Mouse (Mus musculus): ENCODE data around the gene Bank1. TPM values are rescaled to one million over a fixed set of nuclear protein-coding genes. Genes with fewer than 3 reads are reported as not detected.

The Bank1 gene
- polyA plus RNA-seq, 1 experiment from 2014 or later, result 0.22 TPM

DNA sequence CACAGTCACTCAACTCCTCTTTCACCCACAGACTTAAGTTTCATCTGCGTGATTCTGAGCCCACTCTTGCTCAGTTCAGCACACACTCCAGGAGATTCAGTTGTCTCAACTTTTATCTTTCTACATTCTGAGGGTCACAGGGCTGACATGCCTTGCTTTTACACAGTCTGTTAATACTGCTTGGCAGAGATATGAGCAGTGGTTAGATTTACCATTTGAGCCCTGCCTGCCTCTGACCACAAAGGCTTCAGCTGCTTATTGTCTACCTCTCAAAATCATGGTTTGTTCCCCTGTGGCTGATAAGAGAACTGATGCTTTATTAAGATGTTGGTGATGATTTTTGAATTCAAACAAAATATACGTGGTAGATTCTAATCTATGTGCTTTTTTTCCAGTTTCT, 264.0 kb downstream of the Bank1 start:
- Histone ChIP-seq H3K4me1 (ENCODE audit: control insufficient read depth, insufficient read depth, low read length) (no peaks in the 10 kb centered on the region), H3K9me3 (replicated peaks; ENCODE audit: control insufficient read depth, low read length) (no peaks in the 10 kb centered on the region), H3K27ac (replicated peaks; ENCODE audit: low read depth, low read length) (no peak overlapping the region), H3K9ac (replicated peaks; ENCODE audit: low read length) (no peak overlapping the region), H3K4me3 (ENCODE audit: low read depth, low read length) (no peak overlapping the region), H3K36me3 (replicated peaks; ENCODE audit: control insufficient read depth, insufficient read depth, low read depth, low read length) (no peaks in the 10 kb centered on the region), H3K4me2 (ENCODE audit: low read depth, low read length) (no peak overlapping the region), H3K27me3 (ENCODE audit: control insufficient read depth, insufficient read depth, low read length) (no peaks in the 10 kb centered on the region)
- 78% methylated on average over 2 of the region's 2 CpGs for WGBS
- ATAC-seq (replicated peaks; ENCODE audit: insufficient number of reproducible peaks, low FRiP score, low TSS enrichment, low read depth) (no peak), DNase-seq (ENCODE audit: low spot score) (no peak)

DNA sequence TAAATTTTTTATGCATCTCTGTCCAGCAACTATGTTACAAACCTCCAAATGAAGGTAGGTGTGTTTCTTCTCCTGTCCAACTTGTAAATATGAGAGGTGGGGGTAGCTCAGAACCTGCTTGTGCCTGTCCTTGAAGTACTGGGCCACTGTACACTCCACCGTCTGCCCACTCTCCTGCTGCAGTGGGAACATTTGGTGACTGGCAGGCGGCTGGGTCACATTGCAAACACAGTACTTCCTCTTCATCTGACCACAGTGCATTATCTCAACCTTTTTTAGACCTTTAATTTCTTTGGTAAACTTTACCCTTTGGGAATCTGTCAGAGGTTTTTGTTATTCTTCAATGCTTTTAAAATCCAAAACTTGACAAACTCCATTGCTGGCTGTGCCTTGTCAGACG, 275.2 kb downstream of the Bank1 start:
- Histone ChIP-seq H3K27ac (replicated peaks; ENCODE audit: low read depth, low read length) (no peak overlapping the region), H3K36me3 (replicated peaks; ENCODE audit: control insufficient read depth, insufficient read depth, low read depth, low read length) (no peaks in the 10 kb centered on the region), H3K4me3 (ENCODE audit: low read depth, low read length) (no peak overlapping the region), H3K4me1 (ENCODE audit: control insufficient read depth, insufficient read depth, low read length) (no peaks in the 10 kb centered on the region), H3K27me3 (ENCODE audit: control insufficient read depth, insufficient read depth, low read length) (no peaks in the 10 kb centered on the region), H3K9ac (replicated peaks; ENCODE audit: low read length) (no peak overlapping the region), H3K4me2 (ENCODE audit: low read depth, low read length) (no peak overlapping the region), H3K9me3 (replicated peaks; ENCODE audit: control insufficient read depth, low read length) (no peaks in the 10 kb centered on the region)
- 82% methylated on average over 3 of the region's 3 CpGs for WGBS
- DNase-seq (ENCODE audit: low spot score), result no peak
- no peak for ATAC-seq (replicated peaks; ENCODE audit: insufficient number of reproducible peaks, low FRiP score, low TSS enrichment, low read depth)

DNA sequence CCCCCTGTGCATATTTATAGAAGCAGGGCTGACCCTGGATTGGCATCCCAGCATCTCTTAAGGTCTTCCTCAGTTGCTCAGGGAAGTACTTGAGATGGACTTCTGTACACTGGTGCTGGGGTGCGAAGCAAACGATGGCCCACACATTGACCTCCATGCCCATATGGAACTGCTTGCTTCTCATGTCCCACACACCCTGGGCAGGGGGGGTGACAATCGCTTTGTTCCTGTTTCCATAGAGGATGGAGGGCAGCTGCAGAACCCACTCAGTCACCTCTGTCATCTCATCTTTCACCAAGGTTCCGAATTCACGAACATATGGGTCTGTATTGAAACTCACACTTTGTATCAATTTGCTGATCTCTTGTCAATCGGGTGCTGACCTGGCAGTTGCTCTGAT, 275.7 kb downstream of the Bank1 start:
- Histone ChIP-seq H3K36me3 (replicated peaks; ENCODE audit: control insufficient read depth, insufficient read depth, low read depth, low read length) (no peaks in the 10 kb centered on the region), H3K4me2 (ENCODE audit: low read depth, low read length) (no peak overlapping the region), H3K4me1 (ENCODE audit: control insufficient read depth, insufficient read depth, low read length) (no peaks in the 10 kb centered on the region), H3K9ac (replicated peaks; ENCODE audit: low read length) (no peak overlapping the region), H3K4me3 (ENCODE audit: low read depth, low read length) (no peak overlapping the region), H3K27me3 (ENCODE audit: control insufficient read depth, insufficient read depth, low read length) (no peaks in the 10 kb centered on the region), H3K27ac (replicated peaks; ENCODE audit: low read depth, low read length) (no peak overlapping the region), H3K9me3 (replicated peaks; ENCODE audit: control insufficient read depth, low read length) (no peaks in the 10 kb centered on the region)
- ATAC-seq (replicated peaks; ENCODE audit: insufficient number of reproducible peaks, low FRiP score, low TSS enrichment, low read depth), result no peak
- 84% methylated on average over 6 of the region's 6 CpGs for WGBS
- DNase-seq (ENCODE audit: low spot score), result no peak

DNA sequence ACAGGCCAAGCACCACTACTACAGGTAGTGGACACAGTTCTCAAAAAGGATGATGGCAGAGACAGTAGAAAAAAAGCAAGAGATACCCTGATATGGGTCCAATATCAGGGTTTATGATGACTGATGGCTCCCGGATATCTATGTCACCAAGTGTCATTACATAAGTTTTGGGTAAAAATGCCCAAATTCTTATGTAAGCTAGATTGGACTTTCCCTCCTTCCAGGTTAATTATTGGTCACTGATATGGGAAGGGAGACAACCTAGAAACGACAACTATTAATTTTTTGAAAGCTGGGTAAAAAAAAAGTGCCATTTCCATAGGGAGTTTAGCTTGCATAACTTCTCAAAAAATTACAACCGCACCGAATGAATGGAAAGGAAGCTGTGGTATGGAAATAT, 277.8 kb downstream of the Bank1 start:
- no peaks in the 10 kb centered on the region for H3K4me1 ChIP-seq (ENCODE audit: control insufficient read depth, insufficient read depth, low read length)
- WGBS, result 87% methylated on average over 4 of the region's 4 CpGs
- H3K4me3 ChIP-seq (ENCODE audit: low read depth, low read length), result no peak overlapping the region
- H3K27ac ChIP-seq (replicated peaks; ENCODE audit: low read depth, low read length), result no peak overlapping the region
- ATAC-seq (replicated peaks; ENCODE audit: insufficient number of reproducible peaks, low FRiP score, low TSS enrichment, low read depth) (no peak), DNase-seq (ENCODE audit: low spot score) (no peak)
- no peak overlapping the region for H3K4me2 ChIP-seq (ENCODE audit: low read depth, low read length)
- no peaks in the 10 kb centered on the region for H3K9me3 ChIP-seq (replicated peaks; ENCODE audit: control insufficient read depth, low read length)
- no peak overlapping the region for H3K9ac ChIP-seq (replicated peaks; ENCODE audit: low read length)
- H3K36me3 ChIP-seq (replicated peaks; ENCODE audit: control insufficient read depth, insufficient read depth, low read depth, low read length), result no peaks in the 10 kb centered on the region
- no peaks in the 10 kb centered on the region for H3K27me3 ChIP-seq (ENCODE audit: control insufficient read depth, insufficient read depth, low read length)

DNA sequence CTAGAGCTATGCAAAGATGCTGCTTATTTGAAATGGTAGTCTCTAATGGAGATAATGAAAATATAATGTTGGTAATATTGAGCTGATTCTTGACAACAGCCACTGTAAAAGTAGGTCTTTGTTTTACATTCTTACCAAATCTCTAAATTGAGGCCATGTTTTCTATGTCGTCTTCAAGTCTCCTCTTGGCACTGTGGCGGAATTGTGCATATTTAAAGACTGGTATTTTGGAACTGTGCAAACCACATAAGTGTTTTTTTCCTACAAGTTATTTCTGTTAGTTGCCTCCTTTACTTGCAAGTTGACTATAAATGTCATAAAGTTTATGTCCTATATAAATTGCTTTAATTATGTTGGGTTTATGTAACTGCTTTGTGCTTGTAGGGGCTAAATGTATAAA, 280.5 kb downstream of the Bank1 start:
- no peaks in the 10 kb centered on the region for H3K9me3 ChIP-seq (replicated peaks; ENCODE audit: control insufficient read depth, low read length)
- H3K4me2 ChIP-seq (ENCODE audit: low read depth, low read length), result no peak overlapping the region
- no peaks in the 10 kb centered on the region for H3K4me1 ChIP-seq (ENCODE audit: control insufficient read depth, insufficient read depth, low read length)
- no peaks in the 10 kb centered on the region for H3K36me3 ChIP-seq (replicated peaks; ENCODE audit: control insufficient read depth, insufficient read depth, low read depth, low read length)
- WGBS, result 90% methylated on average over 2 of the region's 2 CpGs
- H3K27me3 ChIP-seq (ENCODE audit: control insufficient read depth, insufficient read depth, low read length), result no peaks in the 10 kb centered on the region
- DNase-seq (ENCODE audit: low spot score) (no peak), ATAC-seq (replicated peaks; ENCODE audit: insufficient number of reproducible peaks, low FRiP score, low TSS enrichment, low read depth) (no peak)
- H3K27ac ChIP-seq (replicated peaks; ENCODE audit: low read depth, low read length), result no peak overlapping the region
- no peak overlapping the region for H3K4me3 ChIP-seq (ENCODE audit: low read depth, low read length)
- no peak overlapping the region for H3K9ac ChIP-seq (replicated peaks; ENCODE audit: low read length)

DNA sequence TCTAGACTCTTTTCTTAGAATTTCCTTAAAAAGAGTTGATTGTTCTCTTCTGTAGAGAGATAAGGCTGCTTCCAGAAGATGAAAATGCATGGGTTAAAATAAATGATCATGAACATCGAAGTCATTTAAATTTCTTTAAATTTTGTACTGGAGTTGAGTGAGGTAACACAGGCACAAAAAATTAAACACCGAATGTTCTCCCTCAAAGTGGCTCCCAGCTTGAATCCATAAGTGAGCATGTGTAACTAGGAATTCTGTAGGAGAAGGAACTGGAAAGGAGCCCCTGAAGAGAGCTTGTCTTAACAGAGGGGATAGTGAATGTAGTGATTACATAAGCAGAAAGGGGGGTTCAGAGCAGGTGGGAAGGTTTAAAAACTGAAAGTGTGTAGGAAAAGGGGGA, 285.8 kb downstream of the Bank1 start:
- H3K27me3 ChIP-seq (ENCODE audit: control insufficient read depth, insufficient read depth, low read length), result no peaks in the 10 kb centered on the region
- no peak overlapping the region for H3K4me3 ChIP-seq (ENCODE audit: low read depth, low read length)
- no peaks in the 10 kb centered on the region for H3K9me3 ChIP-seq (replicated peaks; ENCODE audit: control insufficient read depth, low read length)
- DNase-seq (ENCODE audit: low spot score), result no peak
- ATAC-seq (replicated peaks; ENCODE audit: insufficient number of reproducible peaks, low FRiP score, low TSS enrichment, low read depth), result no peak
- H3K36me3 ChIP-seq (replicated peaks; ENCODE audit: control insufficient read depth, insufficient read depth, low read depth, low read length), result no peaks in the 10 kb centered on the region
- H3K4me1 ChIP-seq (ENCODE audit: control insufficient read depth, insufficient read depth, low read length), result no peaks in the 10 kb centered on the region
- H3K9ac ChIP-seq (replicated peaks; ENCODE audit: low read length), result no peak overlapping the region
- no peak overlapping the region for H3K27ac ChIP-seq (replicated peaks; ENCODE audit: low read depth, low read length)
- no peak overlapping the region for H3K4me2 ChIP-seq (ENCODE audit: low read depth, low read length)
- WGBS, result 84% methylated on average over 2 of the region's 2 CpGs

DNA sequence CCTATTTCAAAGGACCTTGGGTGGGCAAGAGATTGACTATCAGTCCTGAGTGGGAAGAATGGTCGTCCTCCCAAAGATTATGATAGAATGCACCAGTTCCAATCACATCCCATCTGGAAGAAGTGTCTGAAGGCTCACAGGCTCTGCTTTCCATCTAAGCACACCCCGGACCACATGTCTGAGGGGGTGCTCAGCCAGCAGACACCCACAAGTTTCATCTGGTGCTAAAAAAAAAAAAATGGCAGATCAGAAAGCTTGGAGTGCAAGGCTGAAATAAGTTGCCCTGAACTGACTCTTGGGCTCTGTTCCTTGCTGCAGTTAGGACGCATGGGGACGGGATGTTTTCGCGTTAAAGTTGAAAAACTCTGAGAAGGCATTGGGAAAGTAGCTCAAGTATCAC, 286.4 kb downstream of the Bank1 start:
- ATAC-seq (replicated peaks; ENCODE audit: insufficient number of reproducible peaks, low FRiP score, low TSS enrichment, low read depth) (no peak), DNase-seq (ENCODE audit: low spot score) (no peak)
- 91% methylated on average over 6 of the region's 6 CpGs for WGBS

DNA sequence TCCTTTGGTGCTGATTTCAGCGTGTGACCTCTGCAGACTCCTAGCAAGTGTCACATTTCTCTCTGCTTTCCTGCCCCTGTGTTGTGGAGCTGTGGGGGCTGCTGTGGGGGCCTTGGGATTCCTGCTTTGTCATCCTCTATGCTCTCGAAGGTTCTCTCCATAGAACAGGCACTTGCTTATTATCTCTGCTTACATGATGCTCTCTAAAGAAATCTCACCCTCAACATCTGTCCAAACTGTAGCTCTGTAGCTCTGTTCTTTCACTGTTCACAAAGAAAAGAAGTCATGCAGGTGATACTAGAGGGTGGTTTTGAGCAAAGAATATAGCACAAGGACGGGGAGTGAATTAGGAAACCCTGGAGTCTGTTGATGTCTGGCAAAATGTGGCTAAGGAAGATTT, 288.6 kb downstream of the Bank1 start:
- WGBS, result 34% methylated on average over 3 of the region's 3 CpGs
- H3K4me1 ChIP-seq (ENCODE audit: control insufficient read depth, insufficient read depth, low read length), result no peaks in the 10 kb centered on the region

More for the DNA sequence above, 286.4 kb downstream of the Bank1 start:
- H3K9ac ChIP-seq (replicated peaks; ENCODE audit: low read length), result no peak overlapping the region
- H3K27ac ChIP-seq (replicated peaks; ENCODE audit: low read depth, low read length), result no peak overlapping the region
- no peaks in the 10 kb centered on the region for H3K27me3 ChIP-seq (ENCODE audit: control insufficient read depth, insufficient read depth, low read length)
- H3K36me3 ChIP-seq (replicated peaks; ENCODE audit: control insufficient read depth, insufficient read depth, low read depth, low read length), result no peaks in the 10 kb centered on the region
- H3K4me2 ChIP-seq (ENCODE audit: low read depth, low read length), result no peak overlapping the region
- no peaks in the 10 kb centered on the region for H3K9me3 ChIP-seq (replicated peaks; ENCODE audit: control insufficient read depth, low read length)
- no peak overlapping the region for H3K4me3 ChIP-seq (ENCODE audit: low read depth, low read length)
- no peaks in the 10 kb centered on the region for H3K4me1 ChIP-seq (ENCODE audit: control insufficient read depth, insufficient read depth, low read length)

More for the DNA sequence above, 288.6 kb downstream of the Bank1 start:
- Histone ChIP-seq H3K27ac (replicated peaks; ENCODE audit: low read depth, low read length) (no peak overlapping the region), H3K27me3 (ENCODE audit: control insufficient read depth, insufficient read depth, low read length) (no peaks in the 10 kb centered on the region), H3K36me3 (replicated peaks; ENCODE audit: control insufficient read depth, insufficient read depth, low read depth, low read length) (no peaks in the 10 kb centered on the region), H3K4me2 (ENCODE audit: low read depth, low read length) (no peak overlapping the region), H3K9me3 (replicated peaks; ENCODE audit: control insufficient read depth, low read length) (no peaks in the 10 kb centered on the region), H3K4me3 (ENCODE audit: low read depth, low read length) (no peak overlapping the region), H3K9ac (replicated peaks; ENCODE audit: low read length) (no peak overlapping the region)
- ATAC-seq (replicated peaks; ENCODE audit: insufficient number of reproducible peaks, low FRiP score, low TSS enrichment, low read depth) (no peak), DNase-seq (ENCODE audit: low spot score) (no peak)

All from embryonic facial prominence, embryonic 11.5 days (tissue).